Mouse (Mus musculus): ENCODE results near the gene 9330159F19Rik.

GRCm38 (mm10) chr10:29206730-29207129 is 4.7 kb upstream of the 9330159F19Rik start:
- TF ChIP-seq GATA1 (IDR thresholded peaks at IDR 0.05; ENCODE audit: low read length) (no peak), TAL1 (IDR thresholded peaks at IDR 0.05; ENCODE audit: low read length) (no peak)
